In the genomic region with DNA sequence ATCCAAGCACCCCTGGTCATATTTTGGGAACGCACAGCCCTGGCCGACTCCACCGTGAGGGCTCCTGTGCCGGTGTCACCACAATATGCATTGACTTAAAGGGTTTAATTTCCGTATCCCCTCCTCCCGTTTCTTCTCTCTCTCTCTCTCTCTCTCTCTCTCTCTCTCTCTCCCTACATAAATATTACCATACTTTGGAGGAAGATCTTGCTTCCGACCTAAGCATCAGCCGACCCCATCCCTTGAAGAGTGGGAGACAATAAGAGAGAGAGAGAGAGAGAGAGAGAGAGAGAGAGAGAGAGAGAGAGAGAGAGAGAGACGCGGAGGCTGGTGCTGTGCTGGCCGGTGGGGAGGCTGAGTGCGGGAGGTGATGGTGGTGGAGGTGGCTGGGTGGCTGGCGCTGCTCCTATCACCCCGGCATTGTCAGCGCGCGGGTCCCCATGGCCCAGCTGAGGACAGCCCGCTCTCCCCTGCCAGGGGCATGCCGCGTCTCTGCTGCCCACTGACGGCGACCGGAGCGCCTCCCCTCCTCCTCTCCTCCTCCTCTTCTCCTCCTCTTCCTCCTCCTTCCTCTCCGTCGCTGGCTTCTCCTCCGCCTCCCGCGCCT, we compare ENCODE assay signal across 9 mouse cellular contexts. TPM values are rescaled to one million over a fixed set of nuclear protein-coding genes. Genes with fewer than 3 reads are reported as not detected.
DNase-seq lines count a peak whose midpoint lies in the region; ATAC-seq and TF ChIP-seq lines count a peak whose summit lies in the region.
"Had no signal": no experiment of that assay in that cellular context is flagged by ENCODE, and none has a peak within 500 bp of the region (broad histone marks: within the 10 kb centered on the region; RNA-seq: fewer than 3 reads in every experiment).

Gene Fam155a (minus strand): TSS at position 163 of the 607 bp plus-strand sequence.

- peaks cover 59% of the 10 kb centered on the region for H3K27me3 ChIP-seq in heart, embryonic 13.5 days (replicated peaks)
- H3K27me3 ChIP-seq in forebrain, embryonic 15.5 days, result no peaks in the 10 kb centered on the region
- H3K27me3 ChIP-seq in midbrain, embryonic 12.5 days, result peaks cover 24% of the 10 kb centered on the region
- H3K27me3 ChIP-seq: CH12.LX had no signal

- no peak within 1 kb of the TSS for H3K27ac ChIP-seq in heart, embryonic 13.5 days (replicated peaks)
- H3K27ac ChIP-seq in forebrain, embryonic 15.5 days (replicated peaks), result peak within 1 kb of the TSS; percentile 84
- H3K27ac ChIP-seq in midbrain, embryonic 12.5 days (replicated peaks), result peak within 1 kb of the TSS; percentile 82

- DNase-seq in heart, postnatal 14 days, result no peak
- DNase-seq in brain, embryonic 14.5 days (ENCODE audit: low read depth), result peak; percentile 74
- DNase-seq in layer of hippocampus, postnatal 14 days (ENCODE audit: low spot score in 2 of 2), result peak in 1 of 2 experiments; percentile 42
- DNase-seq in heart, adult 9 months (ENCODE audit: low spot score in 2 of 2), result no peak

- H3K4me1 ChIP-seq in heart, embryonic 13.5 days, result peaks cover 24% of the 10 kb centered on the region
- H3K4me1 ChIP-seq in forebrain, embryonic 15.5 days, result peaks cover 22% of the 10 kb centered on the region
- H3K4me1 ChIP-seq in midbrain, embryonic 12.5 days, result peaks cover 19% of the 10 kb centered on the region

- TF ChIP-seq POLR2A in brain, embryonic 14.5 days (IDR thresholded peaks at IDR 0.05; ENCODE audit: borderline replicate concordance, extremely low read depth, insufficient read depth, insufficient read length, poor library complexity, severe bottlenecking), result no peak; the same call in 1 of the 2 replicates

- H3K9me3 ChIP-seq in heart, embryonic 13.5 days, result no peaks in the 10 kb centered on the region
- no peaks in the 10 kb centered on the region for H3K9me3 ChIP-seq in forebrain, embryonic 15.5 days
- H3K9me3 ChIP-seq in midbrain, embryonic 12.5 days, result no peaks in the 10 kb centered on the region

- no peaks in the 10 kb centered on the region for H3K36me3 ChIP-seq in heart, embryonic 13.5 days
- no peaks in the 10 kb centered on the region for H3K36me3 ChIP-seq in forebrain, embryonic 15.5 days
- H3K36me3 ChIP-seq in midbrain, embryonic 12.5 days, result no peaks in the 10 kb centered on the region

- ATAC-seq in heart, embryonic 13.5 days (ENCODE audit: extremely low read depth, insufficient number of reproducible peaks, low FRiP score, low TSS enrichment), result no peak
- peak; percentile 81 for ATAC-seq in forebrain, embryonic 15.5 days (replicated peaks)
- peak; percentile 71 for ATAC-seq in midbrain, embryonic 12.5 days (ENCODE audit: low FRiP score, low read depth)
- ATAC-seq in megakaryocyte-erythroid progenitor cell, adult 5-6 weeks (replicated peaks; ENCODE audit: low FRiP score, low TSS enrichment, poor library complexity, severe bottlenecking), result no peak

- peak within 1 kb of the TSS; percentile 61 for H3K4me3 ChIP-seq in heart, embryonic 13.5 days
- peak within 1 kb of the TSS; percentile 79 for H3K4me3 ChIP-seq in forebrain, embryonic 15.5 days
- H3K4me3 ChIP-seq in midbrain, embryonic 12.5 days, result peak within 1 kb of the TSS; percentile 72

- 0% methylated on average over 18 of the region's 29 CpGs for WGBS in heart, embryonic 13.5 days
- WGBS in forebrain, embryonic 15.5 days, result 2% methylated on average over 23 of the region's 29 CpGs
- under 1% methylated on average over 16 of the region's 29 CpGs for whole genome bisulfite sequencing in midbrain, embryonic 12.5 days

- peak within 1 kb of the TSS; percentile 58 for H3K9ac ChIP-seq in heart, embryonic 13.5 days
- peak within 1 kb of the TSS; percentile 66 for H3K9ac ChIP-seq in forebrain, embryonic 15.5 days (replicated peaks)
- H3K9ac ChIP-seq in midbrain, embryonic 12.5 days (replicated peaks), result peak within 1 kb of the TSS; percentile 71

- intact Hi-C loops in heart, postnatal 14 days (cut with DNase I), result no loop called here

- no peak for TF ChIP-seq CTCF in brain, embryonic 14.5 days (IDR thresholded peaks at IDR 0.05; ENCODE audit: borderline replicate concordance, extremely low read depth, insufficient read depth, insufficient read length)

- peak within 1 kb of the TSS; percentile 93 for H3K4me2 ChIP-seq in heart, embryonic 13.5 days
- H3K4me2 ChIP-seq in forebrain, embryonic 15.5 days (replicated peaks), result peak within 1 kb of the TSS; percentile 89
- H3K4me2 ChIP-seq in midbrain, embryonic 12.5 days (replicated peaks), result peak within 1 kb of the TSS; percentile 87

RNA-seq across cellular contexts. Expression of gene Fam155a, which starts in this region (rescaled TPM):
- 0.08 and 0.19 TPM in 2 replicates for polyA plus RNA-seq in heart, embryonic 13.5 days (2015; fragmentation: Nextera tagmentation; extraction: Ambion mirVana)
- total RNA-seq in heart, postnatal 14 days (2021), result not detected
- polyA plus RNA-seq in brain, embryonic 14.5 days (2012; rRNA removed), result 31.4 and 46.6 TPM in 2 replicates
- 17.1 and 18.9 TPM in 2 replicates for polyA plus RNA-seq in forebrain, embryonic 15.5 days (2015; fragmentation: Nextera tagmentation; extraction: Ambion mirVana)
- total RNA-seq in layer of hippocampus, postnatal 14 days (2021), result 100 to 1,000 TPM in 1 of 2 experiments, 10 to 100 TPM in 1; 98.4 to 111 TPM
- polyA plus RNA-seq in midbrain, embryonic 12.5 days (2016; fragmentation: Nextera tagmentation; extraction: Ambion mirVana), result 8.3 and 10.5 TPM in 2 replicates
- not detected in 2 replicates for total RNA-seq in megakaryocyte-erythroid progenitor cell, adult 5-6 weeks (2014; fragmentation: Nextera tagmentation)
- total RNA-seq in megakaryocyte-erythroid progenitor cell, adult 5-6 weeks (2017), result not detected in 2 replicates
- total RNA-seq: CH12.LX had no signal

Comparison
In these comparisons a context has a peak if more than half of its experiments do, and no peak if none do; other contexts are left out.
1. RNA of gene Fam155a (total RNA-seq): 98.4 to 111 TPM in layer of hippocampus, postnatal 14 days; not detected in heart, postnatal 14 days and not detected in megakaryocyte-erythroid progenitor cell, adult 5-6 weeks; every median in the first group is over 10 times any median in the second.
2. ATAC-seq: peak in forebrain, embryonic 15.5 days (single experiment) and midbrain, embryonic 12.5 days (single experiment); none in heart, embryonic 13.5 days (single experiment) and megakaryocyte-erythroid progenitor cell, adult 5-6 weeks (single experiment).
3. Peak in every context shown above with its lines, with median percentiles within 50 percentile points of each other: H3K4me2 ChIP-seq, H3K4me3 ChIP-seq and H3K9ac ChIP-seq.